Mouse (Mus musculus) CD4-positive helper T cell, adult 2 months (primary cell): ENCODE results near the gene Atg7.
"Not testable (repeated sequence)": the region's sequence is repeated elsewhere in the genome, so short reads cannot be mapped to it uniquely, and the experiment has no call there.

Experiments
- DNase-seq: peaks from one replicate; pipeline ENCODE4 v3.0.0-alpha.2; 2012; ENCODE audit warnings: low read depth, missing footprints, low spot score

Gene Atg7

GRCm38 (mm10) chr6:114642601-114643528, at the start of gene Atg7:
TSS of gene Atg7 (plus strand) at chr6:114643097.
- peak; percentile 96 for DNase-seq

DNA sequence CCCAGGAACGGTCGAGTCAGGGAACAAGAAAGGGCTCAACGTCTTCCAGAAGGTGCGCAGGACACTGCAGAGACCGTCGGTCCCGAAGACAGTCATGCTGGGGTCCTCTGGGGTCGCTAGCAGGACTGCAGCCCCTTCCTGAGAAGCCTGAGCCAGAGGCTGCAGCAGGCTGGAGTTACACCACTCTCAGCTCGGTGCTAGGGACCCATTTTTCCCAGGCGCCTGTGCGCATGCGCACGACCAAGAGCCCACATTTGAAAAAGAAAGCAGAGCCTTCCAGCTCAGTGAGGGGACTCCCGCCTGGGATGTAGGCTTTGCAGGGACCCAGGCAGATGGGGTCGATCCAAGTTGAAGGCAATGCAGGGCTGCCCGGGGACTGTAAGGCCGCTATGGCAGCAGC, 28.8 kb upstream of the Atg7 start:
- DNase-seq, result not testable (repeated sequence)

GRCm38 (mm10) chr6:114633886-114634285, 9.0 kb upstream of the Atg7 start:
- DNase-seq, result not testable (repeated sequence)

DNA sequence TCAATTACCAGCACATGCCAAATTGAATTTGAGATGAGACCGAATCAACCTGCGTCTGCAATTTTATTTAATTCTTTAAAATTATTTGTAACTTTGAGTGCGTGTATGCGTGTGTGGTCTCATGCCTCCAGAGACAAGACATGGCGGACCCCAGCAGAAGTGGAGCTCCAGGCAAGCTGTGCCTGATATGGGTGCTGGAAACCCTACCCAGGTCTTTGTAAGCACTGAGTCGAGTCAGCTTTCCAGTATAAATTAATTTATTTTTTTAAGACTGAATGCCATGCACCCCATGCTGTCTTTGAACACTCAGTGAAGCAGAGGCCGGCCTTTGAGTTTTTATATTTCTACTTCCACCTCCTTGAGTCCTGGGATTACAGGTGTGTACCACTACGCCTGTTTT, 819 bp downstream of the Atg7 start:
- peak; percentile 33 for DNase-seq

DNA sequence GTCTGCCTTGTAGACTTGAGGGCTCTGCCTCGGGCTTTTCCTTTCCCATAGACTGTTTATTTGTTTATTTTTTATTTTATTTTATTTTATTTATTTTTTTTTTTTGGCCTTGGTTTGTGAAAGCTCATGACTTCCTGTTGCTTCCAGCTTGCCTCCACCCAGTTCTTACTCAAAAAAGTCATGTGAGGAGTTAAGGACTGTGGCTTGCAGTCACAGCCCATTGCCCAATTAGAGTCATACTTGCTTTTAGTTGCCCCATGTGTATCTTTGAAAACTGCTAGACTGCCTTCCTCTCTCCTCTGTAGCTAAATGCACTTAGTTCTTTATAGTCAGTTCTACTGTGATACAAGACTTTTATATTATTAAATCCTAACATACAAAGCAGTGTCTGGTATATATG, 1.6 kb downstream of the Atg7 start:
- DNase-seq, result peak; percentile 59

- no peak for DNase-seq
These were observed 3.3 kb downstream of the Atg7 start for GRCm38 (mm10) chr6:114646201-114646600.

GRCm38 (mm10) chr6:114647011-114647410, 4.1 kb downstream of the Atg7 start:
- no peak for DNase-seq

DNA sequence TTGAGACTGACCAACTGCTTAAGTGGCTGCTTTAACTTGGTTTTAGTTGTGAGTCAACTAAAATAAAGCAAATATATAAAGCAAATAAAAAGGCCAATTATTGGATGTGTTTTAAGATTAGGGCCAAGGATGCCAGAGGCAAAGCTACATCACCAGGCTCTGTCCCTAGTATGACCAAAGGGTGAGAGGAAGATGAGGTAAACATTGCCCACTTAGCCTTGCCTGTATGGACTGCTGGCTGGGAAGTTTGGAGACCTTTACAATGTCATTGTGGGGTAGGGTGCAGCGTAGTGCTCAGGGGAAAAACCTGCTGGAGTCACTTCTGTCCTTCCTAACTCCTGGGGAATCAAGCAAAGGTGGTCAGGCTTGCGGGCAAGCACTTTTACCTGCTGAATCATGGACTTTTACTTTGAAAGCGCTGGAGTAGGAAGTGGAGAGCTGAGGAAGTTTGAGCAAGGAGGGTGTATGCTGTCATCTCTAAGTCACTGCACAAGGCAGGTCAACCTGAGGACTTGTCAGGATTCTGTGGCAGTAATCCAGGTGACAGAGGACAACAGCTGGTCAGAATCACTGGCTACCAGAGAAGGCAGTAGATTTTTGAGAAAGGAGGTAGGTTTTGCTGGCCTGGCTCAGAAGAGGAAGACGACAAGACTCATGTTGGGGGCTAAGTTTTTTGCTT, 5.6 kb downstream of the Atg7 start:
- DNase-seq, result no peak

DNA sequence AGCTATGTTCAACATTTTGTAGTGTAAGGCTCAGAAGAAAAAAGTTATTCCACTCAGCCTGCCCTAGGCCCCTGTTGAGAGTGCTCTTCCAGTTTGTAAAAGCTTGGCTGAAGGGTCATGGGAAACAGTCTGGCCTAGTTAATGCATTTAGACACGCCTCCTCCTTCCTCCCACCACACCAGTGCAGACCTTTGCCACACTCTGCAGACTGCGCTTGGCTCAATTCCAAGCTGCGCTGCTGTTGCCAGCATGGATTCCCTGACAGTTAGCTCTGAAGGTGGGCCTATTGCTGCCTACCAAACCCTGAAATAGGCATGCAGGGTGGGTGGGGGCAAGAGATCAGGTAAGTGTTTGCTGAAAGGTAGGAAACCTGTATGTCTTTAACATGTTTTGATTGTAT, 9.3 kb downstream of the Atg7 start:
- DNase-seq, result no peak

DNA sequence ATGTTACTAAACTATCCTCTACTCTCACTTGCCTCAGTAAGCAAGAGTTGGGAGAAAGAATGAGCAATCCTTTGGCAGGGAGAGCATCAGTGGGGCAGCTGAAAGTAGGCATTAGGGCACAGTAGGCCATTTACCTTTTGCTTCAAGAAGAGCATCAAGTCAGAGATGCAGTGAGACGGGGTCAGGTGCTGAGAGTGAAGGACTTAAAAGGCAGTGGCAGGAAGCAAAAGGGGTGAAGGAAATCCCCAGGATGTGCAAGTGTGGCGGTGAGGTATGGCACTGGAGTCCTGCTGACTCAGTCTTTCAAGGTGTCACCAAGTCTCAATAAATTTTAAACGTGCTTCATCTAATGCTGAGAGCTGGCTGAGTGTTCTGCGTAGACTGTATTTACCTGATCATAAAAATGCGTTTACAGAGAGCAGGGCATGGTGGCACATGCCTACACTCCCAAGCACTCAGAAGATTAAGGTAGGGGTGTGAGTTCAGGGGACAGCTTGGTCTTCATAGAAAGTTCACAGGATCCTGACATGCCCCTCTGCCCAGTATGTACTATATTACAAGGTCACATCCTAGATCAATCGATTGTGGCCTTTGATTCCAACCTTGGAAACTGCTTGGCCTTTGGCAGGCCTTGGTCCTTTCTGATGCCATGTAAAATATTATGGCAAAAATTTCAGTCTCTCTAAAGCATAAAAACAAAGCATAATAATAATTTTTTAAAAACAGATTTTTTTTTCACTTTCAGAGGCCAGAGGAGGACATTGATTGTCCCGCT, 14.1 kb downstream of the Atg7 start:
- DNase-seq, result peak; percentile 84

DNA sequence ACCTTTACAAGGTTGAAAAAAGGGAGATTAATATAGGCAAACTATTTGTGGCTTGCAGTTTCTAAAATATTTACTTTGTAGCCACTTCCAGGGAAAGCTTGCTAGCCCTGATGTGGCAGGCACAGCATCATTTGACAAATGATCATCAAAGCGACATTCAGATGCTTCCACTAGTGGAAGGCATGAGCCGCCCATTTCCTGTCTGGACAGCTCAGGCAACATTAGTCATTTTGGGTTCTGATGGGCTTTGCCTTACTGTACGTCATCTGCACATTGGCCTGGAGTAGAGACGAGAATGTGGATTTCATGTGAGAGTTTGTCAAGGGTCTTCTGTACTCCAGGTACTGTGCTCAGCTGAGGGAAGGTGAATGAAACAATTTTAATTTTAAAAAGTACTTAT, 14.9 kb downstream of the Atg7 start:
- DNase-seq, result peak; percentile 70

GRCm38 (mm10) chr6:114659278-114659991, 16.5 kb downstream of the Atg7 start:
- DNase-seq, result no peak

DNA sequence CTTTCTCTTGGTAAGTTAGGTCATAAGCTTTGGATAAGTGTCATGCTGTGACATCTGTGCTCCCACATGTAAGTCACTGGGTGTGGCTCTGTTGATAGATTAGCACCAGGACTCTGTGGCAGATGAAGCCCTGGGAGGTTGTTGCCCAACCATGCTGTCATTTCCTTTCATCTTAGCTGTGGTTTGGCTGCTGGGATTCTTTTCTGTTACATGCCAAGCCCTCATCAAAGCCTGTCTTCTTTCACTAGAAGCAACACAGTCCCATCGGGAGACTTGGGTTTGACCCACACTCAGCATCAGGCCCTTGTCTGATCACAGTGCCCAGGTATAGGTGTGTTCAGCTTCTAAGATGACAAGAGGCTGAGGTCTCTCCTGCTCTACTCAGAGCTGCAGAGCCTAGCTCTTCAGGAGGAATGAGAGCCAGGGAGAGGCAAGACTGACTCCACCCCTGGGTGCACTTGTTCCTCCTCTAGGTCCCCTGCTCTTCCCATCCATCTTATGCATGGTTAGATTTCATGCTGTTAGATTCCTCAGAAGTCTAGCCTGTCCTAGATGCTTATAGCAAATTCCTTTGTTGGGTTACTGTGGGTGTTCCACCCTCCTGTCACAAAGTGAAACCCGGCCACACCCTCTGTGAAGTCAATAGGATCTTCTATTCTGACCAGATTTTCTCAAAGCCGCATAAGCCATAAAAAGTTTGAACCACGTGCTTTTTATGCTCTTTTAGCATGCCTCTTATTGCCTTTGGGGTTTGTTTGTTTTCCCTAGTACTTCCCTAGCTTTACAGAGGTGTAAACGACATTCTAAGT, 17.3 kb downstream of the Atg7 start:
- DNase-seq, result peak; percentile 85

- DNase-seq, result no peak
These were observed 20.8 kb downstream of the Atg7 start for GRCm38 (mm10) chr6:114663707-114664106.

GRCm38 (mm10) chr6:114664716-114665115, 21.8 kb downstream of the Atg7 start:
- DNase-seq, result no peak

- DNase-seq, result no peak
These were observed 24.6 kb downstream of the Atg7 start for GRCm38 (mm10) chr6:114667518-114667917.

DNA sequence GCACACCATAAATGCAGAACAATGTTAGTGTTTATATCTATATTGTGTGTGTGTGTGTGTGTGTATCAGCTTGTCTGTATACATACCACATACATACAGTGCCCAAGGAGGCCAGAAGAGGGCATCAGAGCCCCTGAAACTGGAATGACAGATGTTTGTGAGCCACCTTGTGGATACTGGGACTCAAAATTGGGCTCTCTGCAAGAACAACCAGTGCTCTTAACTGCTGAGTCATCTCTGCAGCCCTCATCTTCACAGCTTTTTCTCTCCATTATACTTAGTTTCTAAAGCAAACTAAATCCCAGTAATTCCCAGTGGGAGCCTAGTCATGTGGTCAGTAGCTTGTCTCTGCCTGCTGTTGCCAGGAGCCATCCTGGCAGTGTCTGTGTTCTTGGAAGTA, 31.9 kb downstream of the Atg7 start:
- no peak for DNase-seq

GRCm38 (mm10) chr6:114676091-114676490, 33.2 kb downstream of the Atg7 start:
- no peak for DNase-seq

GRCm38 (mm10) chr6:114682092-114682711, 39.3 kb downstream of the Atg7 start:
- DNase-seq, result no peak

DNA sequence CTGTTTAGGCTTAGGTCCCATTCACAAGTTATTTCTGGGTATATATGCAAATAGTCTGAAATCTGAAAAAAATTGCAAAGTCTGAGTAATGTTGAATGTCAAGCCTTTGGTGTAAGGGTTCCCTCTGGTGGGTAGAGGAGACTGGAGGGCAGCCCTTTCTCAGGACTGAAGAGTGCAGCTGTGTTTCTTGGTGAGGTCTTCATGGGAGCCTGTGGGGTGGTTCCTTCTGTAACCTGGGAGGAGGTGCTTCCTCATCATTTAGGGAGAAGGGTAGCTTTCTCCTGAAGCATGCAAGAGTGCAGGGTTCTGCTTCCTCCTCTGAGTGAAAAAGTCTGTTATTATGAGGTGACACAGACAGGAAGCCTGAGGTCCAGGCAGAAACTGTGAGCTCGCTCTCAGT, 40.8 kb downstream of the Atg7 start:
- DNase-seq, result peak; percentile 36
